Mouse (Mus musculus) v-Abl transformed pro-B cells (cell line): ENCODE results near the gene Lce1d.
"Not testable (repeated sequence)": the region's sequence is repeated elsewhere in the genome, so short reads cannot be mapped to it uniquely, and the experiment has no call there.

Experiments
- in situ Hi-C, 2 experiments: fragments of 400-800 bp; cut with MboI; formaldehyde crosslinking; loops; one replicate each; pipeline ENCODE4 v1.15.1; 2025; ENCODE audit not compliant: unreplicated experiment in 2 of 2

The Lce1d gene

GRCm38 (mm10) chr3:92687110-92687509, at the start of gene Lce1d:
TSS of gene Lce1d (minus strand) at chr3:92687210.
- in situ Hi-C loops, result no loop called here

GRCm38 (mm10) chr3:92722631-92723030, 35.6 kb upstream of the Lce1d start:
- in situ Hi-C loops, result no loop called here

- in situ Hi-C loops, result no loop called here
These were observed 33.2 kb upstream of the Lce1d start, which contains the start of gene Lce1f for GRCm38 (mm10) chr3:92720250-92720649. TSS of gene Lce1f (minus strand) at chr3:92720350.

GRCm38 (mm10) chr3:92715122-92715521, 28.1 kb upstream of the Lce1d start:
- in situ Hi-C loops, result no loop called here

- in situ Hi-C loops, result no loop called here
These were observed 22.0 kb upstream of the Lce1d start, which contains the start of gene Lce1e for GRCm38 (mm10) chr3:92708974-92709373. TSS of gene Lce1e (minus strand) at chr3:92709074.

GRCm38 (mm10) chr3:92694613-92695012, 7.6 kb upstream of the Lce1d start:
- in situ Hi-C loops, result no loop called here

- in situ Hi-C loops, result no loop called here
These were observed 4.7 kb upstream of the Lce1d start for GRCm38 (mm10) chr3:92691688-92692087.

GRCm38 (mm10) chr3:92689154-92689553, 2.1 kb upstream of the Lce1d start:
- in situ Hi-C loops, result not testable (repeated sequence)

- in situ Hi-C loops, result no loop called here
These were observed 8.1 kb downstream of the Lce1d start, which contains the start of gene Lce1c for GRCm38 (mm10) chr3:92678947-92679346. TSS of gene Lce1c (plus strand) at chr3:92679247.

GRCm38 (mm10) chr3:92670215-92670614, 16.8 kb downstream of the Lce1d start, which contains the start of gene Lce1a2:
TSS of gene Lce1a2 (minus strand) at chr3:92670315.
- in situ Hi-C loops, result no loop called here

- in situ Hi-C loops, result no loop called here
These were observed 30.2 kb downstream of the Lce1d start, which contains the start of gene Lce1b for GRCm38 (mm10) chr3:92656826-92657225. TSS of gene Lce1b (minus strand) at chr3:92656926.

GRCm38 (mm10) chr3:92648207-92648606, 38.8 kb downstream of the Lce1d start, which contains the start of gene Lce1a1:
TSS of gene Lce1a1 (minus strand) at chr3:92648307.
- in situ Hi-C loops, result no loop called here

GRCm38 (mm10) chr3:92639854-92640253, 47.2 kb downstream of the Lce1d start:
- in situ Hi-C loops, result no loop called here

GRCm38 (mm10) chr3:92638653-92638991, 48.4 kb downstream of the Lce1d start:
- in situ Hi-C loops, result no loop called here

GRCm38 (mm10) chr3:92637745-92638652, 49.0 kb downstream of the Lce1d start:
- in situ Hi-C loops, result no loop called here
